Mouse (Mus musculus) MEL (cell line): ENCODE measurements at regions not wholly inside any gene's neighbourhood (a gene's known extent, or its start where the extent isn't known, plus 50 kb on each side); places are given as distances from the start of the nearest gene placed in this dataset.

Experiments used
- BHLHE40 ChIP-seq: IDR thresholded peaks from 2 replicates; pipeline ENCODE4 v1.6.1; 2012; ENCODE audit warnings: low read depth, mild to moderate bottlenecking, inconsistent platforms, low read length, improper control_type of control experiment, borderline replicate concordance
- CHD2 ChIP-seq: IDR thresholded peaks from 2 replicates; pipeline ENCODE4 v1.6.1; 2011; ENCODE audit warnings: low read length, improper control_type of control experiment
- CTCF ChIP-seq, 3 experiments: IDR thresholded peaks in 2 of 3; conservative IDR thresholded peaks in 1 of 3; 2 replicates each; pipeline ENCODE4 v1.5.1; 2011 to 2012; ENCODE audit warnings: low read length in 3 of 3, low read depth in 2 of 3, mild to moderate bottlenecking in 2 of 3, improper control_type of control experiment in 1 of 3, inconsistent platforms in 1 of 3, mixed read lengths in 1 of 3, moderate library complexity in 1 of 3; ENCODE audit not compliant: control insufficient read depth in 1 of 3, insufficient read depth in 1 of 3, poor library complexity in 1 of 3, severe bottlenecking in 1 of 3
- EP300 ChIP-seq, 2 experiments: IDR thresholded peaks; 2 replicates each; pipeline ENCODE4 v1.6.1; 2011; ENCODE audit warnings: improper control_type of control experiment in 2 of 2, low read length in 2 of 2, low read depth in 1 of 2, mild to moderate bottlenecking in 1 of 2
- MYC ChIP-seq: IDR thresholded peaks from 2 replicates; pipeline ENCODE4 v1.6.1; 2011; ENCODE audit warnings: low read depth, mild to moderate bottlenecking, low read length, improper control_type of control experiment, moderate library complexity
- POLR2A ChIP-seq, 2 experiments: IDR thresholded peaks; 2 replicates each; pipeline ENCODE4 v1.6.1; 2011 to 2012; ENCODE audit warnings: low read length in 2 of 2, mild to moderate bottlenecking in 2 of 2, control low read depth in 1 of 2, improper control_type of control experiment in 1 of 2, low read depth in 1 of 2, moderate library complexity in 1 of 2; ENCODE audit not compliant: control insufficient read depth in 1 of 2, insufficient read depth in 1 of 2, poor library complexity in 1 of 2
- SMC3 ChIP-seq: IDR thresholded peaks from 2 replicates; pipeline ENCODE4 v1.6.1; 2011; ENCODE audit warnings: low read depth, low read length, improper control_type of control experiment

- TF ChIP-seq POLR2A (IDR thresholded peaks at IDR 0.05; ENCODE audit: control insufficient read depth in 1 of 2, insufficient read depth in 1 of 2, low read depth in 1 of 2, low read length in 2 of 2, poor library complexity in 1 of 2) = no peak
- TF ChIP-seq CTCF (IDR thresholded peaks at IDR 0.05 in 2 of 3, conservative IDR thresholded peaks at IDR 0.05 in 1 of 3; ENCODE audit: control insufficient read depth in 1 of 3, insufficient read depth in 1 of 3, low read depth in 2 of 3, low read length in 3 of 3, poor library complexity in 1 of 3, severe bottlenecking in 1 of 3) = no peak
- no peak for TF ChIP-seq MYC
- no peak for TF ChIP-seq EP300 (IDR thresholded peaks at IDR 0.05; ENCODE audit: low read depth in 1 of 2, low read length in 2 of 2)
- TF ChIP-seq CHD2 = no peak
- TF ChIP-seq BHLHE40 = no peak
- no peak for TF ChIP-seq SMC3
Measured at GRCm38 (mm10) chr5:102269204-102269603, 199.5 kb upstream of the Wdfy3 start.
